Mouse (Mus musculus) forebrain, embryonic 15.5 days (tissue): Measurements from ENCODE around the gene Nlrc5. TPM values are rescaled to one million over a fixed set of nuclear protein-coding genes. Genes with fewer than 3 reads are reported as not detected.

Experiments
- ATAC-seq: fragments of 200-750 bp; cut with Nextera tagmentation; replicated peaks from 2 replicates; pipeline ENCODE4 v1.8.0; 2017; ENCODE audit warnings: mild to moderate bottlenecking, moderate TSS enrichment, moderate library complexity
- H3K27ac ChIP-seq: fragments of 300-500 bp; sonication (generic); replicated peaks from 2 replicates; pipeline ENCODE4 v1.5.1; 2015; ENCODE audit warnings: mild to moderate bottlenecking, inconsistent platforms
- H3K27me3 ChIP-seq: fragments of 300-500 bp; sonication (generic); 2 replicates; pipeline ENCODE4 v1.6.1; 2015; ENCODE audit warnings: inconsistent platforms
- H3K36me3 ChIP-seq: fragments of 300-500 bp; sonication (generic); 2 replicates; pipeline ENCODE4 v1.6.1; 2015; ENCODE audit warnings: mild to moderate bottlenecking, inconsistent platforms
- H3K4me1 ChIP-seq: fragments of 300-500 bp; sonication (generic); 2 replicates; pipeline ENCODE4 v1.6.1; 2015; ENCODE audit warnings: inconsistent platforms
- H3K4me2 ChIP-seq: fragments of 300-500 bp; sonication (generic); replicated peaks from 2 replicates; pipeline ENCODE4 v1.6.1; 2015; ENCODE audit warnings: mild to moderate bottlenecking, inconsistent platforms
- H3K4me3 ChIP-seq: fragments of 300-500 bp; sonication (generic); 2 replicates; pipeline ENCODE4 v1.5.1; 2015; ENCODE audit warnings: mild to moderate bottlenecking, inconsistent platforms
- H3K9ac ChIP-seq: fragments of 300-500 bp; sonication (generic); replicated peaks from 2 replicates; pipeline ENCODE4 v1.6.1; 2015; ENCODE audit warnings: mild to moderate bottlenecking, inconsistent platforms
- H3K9me3 ChIP-seq: fragments of 300-500 bp; sonication (generic); 2 replicates; pipeline ENCODE4 v1.6.1; 2016; ENCODE audit warnings: inconsistent platforms
- WGBS: fragments of 180-500 bp; shearing (Covaris S2); methylation state at CpG from one replicate; pipeline ENCODE4 v1.1.7; 2015; ENCODE audit warnings: mixed read lengths; 5-methylcytosine and 5-hydroxymethylcytosine counted together
- polyA plus RNA-seq: library from polyadenylated mRNA; unstranded; fragments of >200 nt; fragmentation: Nextera tagmentation; extraction: Ambion mirVana; gene quantifications from 2 replicates; pipeline ENCODE4 v1.2.1, GENCODE M21; 2015

The Nlrc5 gene
- polyA plus RNA-seq, 1 experiment from 2014 or later = 0.22 TPM

DNA sequence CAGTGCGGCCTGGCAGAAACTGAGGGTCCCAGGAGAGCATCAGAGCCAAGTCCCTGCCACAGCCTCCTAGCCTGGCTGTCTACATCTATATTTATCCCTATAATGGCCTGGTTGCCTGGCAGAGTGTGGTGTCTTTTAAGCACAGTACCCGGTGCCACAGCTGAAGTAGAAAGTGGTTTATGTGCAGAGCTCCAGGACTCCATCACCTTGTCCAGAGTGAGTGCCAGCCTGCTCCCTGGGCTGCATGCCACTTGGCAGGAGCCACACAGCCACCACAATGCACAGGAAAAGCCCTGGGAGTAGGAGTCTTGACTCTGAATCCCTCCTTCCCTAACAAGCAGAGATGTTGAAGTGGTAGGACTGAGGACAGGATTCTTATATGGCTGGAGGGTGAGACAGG is 103.3 kb downstream of the Nlrc5 start:
- Histone ChIP-seq H3K36me3 (no peaks in the 10 kb centered on the region), H3K4me2 (no peak overlapping the region), H3K9me3 (no peaks in the 10 kb centered on the region), H3K27me3 (no peaks in the 10 kb centered on the region), H3K4me3 (no peak overlapping the region), H3K9ac (no peak overlapping the region), H3K27ac (0 out of 2 replicates have a peak overlapping the region, but pooled peaks have one; percentile 28), H3K4me1 (peaks cover 37% of the 10 kb centered on the region)
- ATAC-seq = no peak
- WGBS = 51% methylated on average over 2 of the region's 2 CpGs

GRCm38 (mm10) chr8:94540025-94540424 is 105.9 kb downstream of the Nlrc5 start:
- WGBS = 91% methylated on average over 2 of the region's 2 CpGs
- no peak overlapping the region for H3K4me3 ChIP-seq

DNA sequence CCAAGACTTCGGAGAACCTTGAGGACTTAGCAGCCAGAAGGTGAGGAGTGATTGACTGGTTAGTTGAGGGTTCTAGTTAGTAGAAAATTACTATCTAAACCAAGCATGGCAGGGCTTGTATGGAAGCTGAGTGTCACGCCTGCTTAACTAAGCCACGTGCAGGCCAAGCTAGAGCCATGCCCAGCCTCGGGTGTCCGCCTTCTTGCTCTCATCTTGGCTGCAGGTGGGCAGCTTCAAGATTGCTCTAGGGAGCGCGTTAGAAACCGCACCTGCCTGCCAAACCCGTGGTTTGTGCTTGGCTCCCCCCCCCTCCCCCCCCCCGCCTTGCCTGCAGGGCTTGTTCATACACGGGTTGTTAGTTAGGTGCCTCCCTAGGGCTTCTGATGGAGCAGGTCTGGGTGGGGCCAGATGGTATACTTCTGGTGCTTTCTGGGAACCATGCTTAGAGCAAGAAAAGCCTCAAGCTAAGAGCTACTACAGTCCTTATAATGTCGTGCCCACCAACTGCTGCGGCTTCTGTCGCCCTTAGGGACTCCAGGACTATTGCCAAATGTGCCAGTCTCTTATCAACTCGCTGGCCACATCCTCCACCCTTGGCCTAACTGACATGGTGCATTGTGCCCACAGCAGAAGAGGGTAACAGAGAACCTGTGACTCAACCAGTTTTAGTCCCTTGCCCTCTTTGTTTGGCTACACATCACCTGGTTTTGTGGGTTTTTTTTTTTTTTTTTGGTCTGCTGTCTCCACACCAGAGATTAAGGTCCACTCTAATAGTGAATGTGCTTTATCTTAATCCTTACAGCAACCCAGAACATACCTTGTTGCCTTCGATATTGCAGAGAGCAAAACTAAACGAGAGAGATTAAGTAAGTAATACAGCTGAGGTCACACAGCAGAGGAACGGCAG is 107.0 kb downstream of the Nlrc5 start:
- H3K4me1 ChIP-seq = peaks cover 6% of the 10 kb centered on the region; the same call in 1 of the 2 replicates
- WGBS = 71% methylated on average over 18 of the region's 18 CpGs
- ATAC-seq = no peak

More at GRCm38 (mm10) chr8:94540025-94540424, 105.9 kb downstream of the Nlrc5 start:
- H3K4me2 ChIP-seq = no peak overlapping the region
- no peaks in the 10 kb centered on the region for H3K36me3 ChIP-seq
- H3K27ac ChIP-seq = no peak overlapping the region
- no peaks in the 10 kb centered on the region for H3K9me3 ChIP-seq
- no peak for ATAC-seq
- H3K27me3 ChIP-seq = no peaks in the 10 kb centered on the region
- H3K4me1 ChIP-seq = peaks cover 16% of the 10 kb centered on the region
- H3K9ac ChIP-seq = no peak overlapping the region

GRCm38 (mm10) chr8:94543981-94544380 is 109.8 kb downstream of the Nlrc5 start:
- WGBS = 64% methylated on average over 8 of the region's 8 CpGs
- Histone ChIP-seq H3K9ac (no peak overlapping the region), H3K4me1 (0 out of 2 replicates have a peak, but pooled peaks cover 2% of the 10 kb centered on the region), H3K27ac (no peak overlapping the region), H3K4me3 (no peak overlapping the region), H3K9me3 (no peaks in the 10 kb centered on the region), H3K36me3 (no peaks in the 10 kb centered on the region), H3K27me3 (no peaks in the 10 kb centered on the region), H3K4me2 (no peak overlapping the region)
- ATAC-seq = no peak

More for the DNA sequence above, 107.0 kb downstream of the Nlrc5 start:
- Histone ChIP-seq H3K4me3 (no peak overlapping the region), H3K27me3 (no peaks in the 10 kb centered on the region), H3K9ac (no peak overlapping the region), H3K4me2 (no peak overlapping the region), H3K27ac (no peak overlapping the region), H3K36me3 (no peaks in the 10 kb centered on the region), H3K9me3 (no peaks in the 10 kb centered on the region)

- Histone ChIP-seq H3K4me1 (peaks cover 28% of the 10 kb centered on the region), H3K4me2 (no peak overlapping the region), H3K27me3 (no peaks in the 10 kb centered on the region), H3K27ac (no peak overlapping the region), H3K4me3 (no peak overlapping the region), H3K36me3 (no peaks in the 10 kb centered on the region), H3K9me3 (no peaks in the 10 kb centered on the region), H3K9ac (no peak overlapping the region)
- WGBS = 52% methylated on average over 5 of the region's 5 CpGs
- ATAC-seq = no peak
These were observed 114.9 kb downstream of the Nlrc5 start for GRCm38 (mm10) chr8:94549041-94549440.

- Histone ChIP-seq H3K4me1 (peaks cover 28% of the 10 kb centered on the region), H3K4me3 (no peak overlapping the region), H3K27me3 (no peaks in the 10 kb centered on the region), H3K4me2 (no peak overlapping the region), H3K27ac (no peak overlapping the region), H3K36me3 (no peaks in the 10 kb centered on the region), H3K9ac (no peak overlapping the region), H3K9me3 (no peaks in the 10 kb centered on the region)
- WGBS = 40% methylated on average over 5 of the region's 5 CpGs
- ATAC-seq = no peak
These were observed 115.3 kb downstream of the Nlrc5 start for GRCm38 (mm10) chr8:94549482-94549881.

DNA sequence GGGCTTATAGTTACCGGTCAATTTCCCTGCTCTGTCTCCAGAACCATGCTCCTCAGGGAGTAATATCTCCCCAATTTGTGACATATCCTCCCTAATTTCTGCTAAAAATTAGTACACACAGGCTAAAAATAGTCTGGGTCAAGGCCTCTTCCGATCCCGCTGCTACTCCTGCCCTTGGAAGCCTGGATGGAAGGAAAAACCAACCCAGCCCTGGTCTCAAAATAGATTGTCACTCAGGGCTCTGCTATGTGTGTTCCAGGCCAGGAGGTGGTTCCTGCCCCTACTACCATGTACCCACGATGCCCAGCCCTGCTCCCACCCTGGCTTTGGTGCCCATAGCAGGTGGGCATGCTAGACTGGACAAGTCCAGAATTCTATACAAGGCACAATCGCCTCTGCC is 115.8 kb downstream of the Nlrc5 start:
- 85% methylated on average over 5 of the region's 5 CpGs for WGBS
- H3K9ac ChIP-seq = no peak overlapping the region

DNA sequence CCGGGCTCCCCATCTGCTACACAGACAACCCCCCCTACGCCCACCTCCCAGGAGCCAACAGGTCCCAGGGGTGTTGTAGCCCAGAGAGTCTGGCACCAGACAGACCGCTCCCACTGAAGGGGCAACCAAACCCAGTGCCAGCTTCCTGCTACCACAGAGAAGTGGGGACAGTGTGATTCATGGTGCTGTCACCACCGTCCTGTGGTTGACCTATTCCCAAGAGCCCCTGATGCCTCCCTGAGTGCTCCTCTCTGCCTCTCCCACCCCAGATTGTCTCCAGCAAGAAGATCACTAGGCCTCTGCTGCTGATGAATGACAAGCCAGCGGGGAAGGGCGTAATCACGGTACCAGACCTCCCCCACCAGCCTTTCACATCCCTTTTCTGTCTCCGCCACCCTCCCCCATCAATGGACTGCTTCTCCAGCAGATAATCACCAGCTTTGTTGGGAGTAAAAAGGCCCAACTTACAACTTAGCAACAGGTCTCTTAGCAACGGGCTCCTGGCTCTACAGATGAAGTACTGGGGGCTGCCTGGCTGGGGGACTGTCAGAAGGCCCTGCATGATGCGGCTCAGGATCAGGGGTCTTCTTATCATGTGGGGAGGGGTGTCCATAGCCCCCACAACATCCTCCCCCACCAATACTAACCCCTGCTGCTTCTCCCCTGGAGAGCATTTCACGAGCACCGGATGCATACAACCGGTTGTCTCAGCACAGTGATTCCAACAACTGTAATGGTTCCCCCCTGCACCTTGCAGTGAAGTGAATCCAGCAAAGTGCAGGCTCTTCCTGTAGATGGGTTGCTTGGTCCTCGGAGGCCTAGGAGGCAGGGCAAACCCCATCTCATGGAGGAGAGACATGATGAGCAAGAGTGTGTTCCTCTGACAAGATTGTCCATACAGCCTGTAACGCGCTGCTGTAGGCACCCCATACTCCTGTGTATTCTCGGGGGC is 117.6 kb downstream of the Nlrc5 start:
- ATAC-seq = peak; percentile 82

More for the DNA sequence above, 115.8 kb downstream of the Nlrc5 start:
- Histone ChIP-seq H3K4me1 (peaks cover 28% of the 10 kb centered on the region), H3K9me3 (no peaks in the 10 kb centered on the region), H3K36me3 (no peaks in the 10 kb centered on the region), H3K4me3 (no peak overlapping the region), H3K27me3 (no peaks in the 10 kb centered on the region), H3K4me2 (no peak overlapping the region), H3K27ac (no peak overlapping the region)
- no peak for ATAC-seq

GRCm38 (mm10) chr8:94552696-94553095 is 118.5 kb downstream of the Nlrc5 start:
- Histone ChIP-seq H3K9me3 (no peaks in the 10 kb centered on the region), H3K4me2 (no peak overlapping the region), H3K27ac (peak overlapping the region; percentile 73; the same call in 1 of the 2 replicates), H3K27me3 (no peaks in the 10 kb centered on the region), H3K4me3 (no peak overlapping the region), H3K36me3 (no peaks in the 10 kb centered on the region), H3K9ac (no peak overlapping the region), H3K4me1 (peaks cover 28% of the 10 kb centered on the region)
- ATAC-seq = no peak
- WGBS = 82% methylated on average over 2 of the region's 2 CpGs

More for the DNA sequence above, 117.6 kb downstream of the Nlrc5 start:
- no peak overlapping the region for H3K4me2 ChIP-seq
- H3K9ac ChIP-seq = 0 out of 2 replicates have a peak overlapping the region, but pooled peaks have one; percentile 8
- no peaks in the 10 kb centered on the region for H3K36me3 ChIP-seq
- H3K9me3 ChIP-seq = no peaks in the 10 kb centered on the region
- H3K27me3 ChIP-seq = no peaks in the 10 kb centered on the region
- WGBS = 23% methylated on average over 17 of the region's 17 CpGs
- H3K4me3 ChIP-seq = no peak overlapping the region
- peaks cover 28% of the 10 kb centered on the region for H3K4me1 ChIP-seq
- H3K27ac ChIP-seq = peak overlapping the region; percentile 73

- no peak overlapping the region for H3K4me3 ChIP-seq
These were observed 123.1 kb downstream of the Nlrc5 start for GRCm38 (mm10) chr8:94557281-94557680.

GRCm38 (mm10) chr8:94561256-94561655 is 127.1 kb downstream of the Nlrc5 start:
- no peak overlapping the region for H3K4me3 ChIP-seq

More at GRCm38 (mm10) chr8:94557281-94557680, 123.1 kb downstream of the Nlrc5 start:
- Histone ChIP-seq H3K27me3 (no peaks in the 10 kb centered on the region), H3K9me3 (no peaks in the 10 kb centered on the region), H3K4me1 (peaks cover 15% of the 10 kb centered on the region), H3K4me2 (no peak overlapping the region), H3K36me3 (no peaks in the 10 kb centered on the region), H3K9ac (no peak overlapping the region), H3K27ac (no peak overlapping the region)
- no peak for ATAC-seq
- WGBS = 64% methylated on average over 3 of the region's 3 CpGs

GRCm38 (mm10) chr8:94564421-94564820 is 130.3 kb downstream of the Nlrc5 start:
- H3K9ac ChIP-seq = no peak overlapping the region

More at GRCm38 (mm10) chr8:94561256-94561655, 127.1 kb downstream of the Nlrc5 start:
- Histone ChIP-seq H3K9me3 (no peaks in the 10 kb centered on the region), H3K4me1 (peaks cover 19% of the 10 kb centered on the region), H3K36me3 (no peaks in the 10 kb centered on the region), H3K9ac (no peak overlapping the region), H3K27ac (no peak overlapping the region; the same call in 1 of the 2 replicates), H3K4me2 (no peak overlapping the region), H3K27me3 (no peaks in the 10 kb centered on the region)
- peak; percentile 80 for ATAC-seq
- 38% methylated on average over 5 of the region's 5 CpGs for WGBS

More at GRCm38 (mm10) chr8:94564421-94564820, 130.3 kb downstream of the Nlrc5 start:
- no peaks in the 10 kb centered on the region for H3K36me3 ChIP-seq
- no peak for ATAC-seq
- H3K4me1 ChIP-seq = peaks cover 38% of the 10 kb centered on the region
- H3K4me3 ChIP-seq = no peak overlapping the region
- no peaks in the 10 kb centered on the region for H3K27me3 ChIP-seq
- H3K4me2 ChIP-seq = no peak overlapping the region
- no peaks in the 10 kb centered on the region for H3K9me3 ChIP-seq
- no peak overlapping the region for H3K27ac ChIP-seq
